Mouse (Mus musculus) adrenal gland, postnatal 4 days (tissue): ENCODE results near the gene Zfyve28. TPM values are rescaled to one million over a fixed set of nuclear protein-coding genes. Genes with fewer than 3 reads are reported as not detected.

Experiments used
- DNase-seq, 2 experiments: peaks; one replicate each; pipeline ENCODE4 v3.0.0; 2021 to 2022; ENCODE audit warnings: low spot score in 2 of 2, mixed read lengths in 2 of 2
- total RNA-seq, 2 experiments: library from RNA; stranded (reverse); gene quantifications; 2 replicates each; pipeline ENCODE4 v1.2.3; 2021

The Zfyve28 gene
- total RNA-seq, 2 experiments from 2014 or later, result 0.79 to 1.1 TPM

DNA sequence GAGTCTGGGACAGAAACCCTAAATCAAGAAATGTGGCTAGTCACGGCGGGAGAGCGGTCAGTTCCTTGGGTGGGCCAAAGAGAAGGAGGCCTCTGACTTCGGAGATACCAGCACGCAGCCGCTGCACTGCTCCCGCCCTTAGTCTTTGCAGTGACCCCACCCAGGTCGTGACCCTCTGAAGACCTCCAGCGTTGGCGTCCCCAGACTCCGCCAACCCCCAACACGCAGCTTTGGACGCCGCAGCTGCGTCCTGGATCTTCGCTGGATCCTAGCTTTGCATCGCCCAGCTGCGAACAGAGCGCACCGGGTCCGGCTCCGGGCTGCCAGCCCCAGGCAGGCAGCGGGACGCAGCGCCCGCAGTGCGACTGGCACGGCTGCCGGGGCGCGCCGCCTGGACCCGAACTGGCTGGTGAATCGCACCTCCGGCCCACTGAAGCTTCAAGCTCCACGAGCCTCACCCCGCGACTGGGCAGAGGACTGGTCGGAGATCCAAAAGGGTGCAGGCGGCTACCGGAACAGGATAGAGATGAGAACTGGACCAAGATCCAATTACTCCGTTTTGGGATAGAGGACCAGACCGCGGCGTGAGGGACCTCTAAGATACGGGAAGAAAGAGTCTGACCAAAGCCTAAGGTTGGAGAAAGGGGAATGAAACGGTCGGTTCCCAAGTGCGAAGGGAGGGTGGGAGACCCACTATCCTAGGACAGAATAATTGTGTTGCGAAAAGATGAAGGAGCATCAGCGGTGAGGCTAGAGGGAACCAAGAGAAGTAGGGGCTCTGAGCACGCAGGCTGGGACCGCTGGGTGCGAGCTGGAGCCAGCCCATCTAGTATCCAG is 1.0 kb downstream of the Zfyve28 start:
- no peak for DNase-seq

- no peak for DNase-seq
Measured at GRCm38 (mm10) chr5:34286516-34286915, 1.7 kb downstream of the Zfyve28 start.

GRCm38 (mm10) chr5:34285285-34285684 is 3.0 kb downstream of the Zfyve28 start:
- DNase-seq, result no peak

DNA sequence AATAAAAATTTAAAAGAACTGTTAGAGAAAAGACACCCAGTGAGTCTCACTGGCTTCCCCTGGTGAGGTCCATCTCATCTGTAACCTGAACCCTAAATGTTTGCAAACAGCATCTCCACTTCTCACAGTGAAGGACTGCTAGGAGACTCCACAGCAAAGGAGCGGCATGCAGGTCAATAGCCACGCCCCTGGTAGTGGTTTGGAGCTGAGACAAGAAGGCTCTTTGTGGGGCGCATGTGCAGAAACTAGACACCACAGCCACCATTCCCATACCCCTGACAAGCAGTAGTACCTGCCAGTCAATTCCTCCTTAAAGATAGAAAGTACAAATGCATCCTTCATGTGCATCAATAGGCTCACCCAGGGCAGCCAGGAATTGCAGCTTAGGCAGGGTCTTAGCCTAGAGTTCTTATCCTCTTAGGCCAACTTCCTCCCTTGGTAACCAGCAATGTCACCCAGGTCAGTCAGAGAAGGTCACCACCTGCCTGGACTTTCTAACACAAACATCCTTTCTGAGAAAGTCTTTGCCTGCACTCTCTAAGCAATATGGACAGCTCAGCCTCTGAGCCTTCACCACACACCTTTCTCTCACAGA is 4.0 kb downstream of the Zfyve28 start:
- no peak for DNase-seq

GRCm38 (mm10) chr5:34283355-34283754 is 4.9 kb downstream of the Zfyve28 start:
- DNase-seq, result no peak

DNA sequence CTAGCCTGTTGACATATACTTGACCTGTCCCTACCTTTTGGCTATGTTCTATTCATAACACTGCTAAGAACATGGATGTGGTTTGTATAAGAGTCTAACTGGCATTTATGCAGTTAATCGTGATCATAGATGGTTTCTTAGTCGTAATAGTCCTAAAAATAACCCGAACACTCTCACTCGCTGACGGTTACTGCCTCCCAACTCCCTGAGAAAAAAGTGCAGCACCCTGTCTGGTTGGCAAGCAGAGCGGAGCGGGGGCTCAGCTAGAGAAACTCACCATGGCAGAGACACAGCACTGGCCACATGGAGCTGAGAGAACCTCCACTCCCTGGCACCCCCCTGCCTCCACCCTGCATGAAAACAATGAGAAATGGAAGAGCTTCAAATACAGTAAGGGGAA is 7.3 kb downstream of the Zfyve28 start:
- DNase-seq, result no peak

- no peak for DNase-seq
Measured at GRCm38 (mm10) chr5:34279214-34279613, 9.0 kb downstream of the Zfyve28 start.

- DNase-seq, result no peak
Measured at GRCm38 (mm10) chr5:34278058-34278457, 10.2 kb downstream of the Zfyve28 start.

- no peak for DNase-seq
Measured at GRCm38 (mm10) chr5:34276746-34277145, 11.5 kb downstream of the Zfyve28 start.

- no peak for DNase-seq
Measured at GRCm38 (mm10) chr5:34276191-34276590, 12.1 kb downstream of the Zfyve28 start.

- DNase-seq, result no peak
Measured at GRCm38 (mm10) chr5:34274676-34275293, 13.5 kb downstream of the Zfyve28 start.

GRCm38 (mm10) chr5:34274268-34274667 is 14.0 kb downstream of the Zfyve28 start:
- no peak for DNase-seq

DNA sequence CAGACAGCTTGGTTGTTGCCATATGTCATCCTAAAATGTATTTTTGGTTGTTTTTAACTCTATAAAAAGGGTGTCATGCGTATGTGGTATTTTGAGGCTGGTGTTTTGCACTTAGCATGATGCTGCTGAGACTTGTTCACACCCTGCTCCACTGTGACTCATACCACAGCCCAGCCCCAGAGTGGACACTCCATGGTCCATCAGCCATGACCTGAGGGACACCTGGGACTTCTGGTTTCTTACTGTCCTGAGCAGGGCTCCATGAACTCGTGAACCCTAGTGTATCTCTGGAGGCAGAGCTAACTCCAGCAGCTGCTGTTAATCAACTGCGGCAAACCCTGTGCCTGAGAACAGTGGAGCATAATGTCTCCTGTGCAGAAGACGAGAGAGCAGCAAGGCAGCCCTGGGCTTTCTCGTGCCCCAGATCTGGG is 15.0 kb downstream of the Zfyve28 start:
- DNase-seq, result no peak

GRCm38 (mm10) chr5:34271743-34272142 is 16.5 kb downstream of the Zfyve28 start:
- DNase-seq, result no peak

DNA sequence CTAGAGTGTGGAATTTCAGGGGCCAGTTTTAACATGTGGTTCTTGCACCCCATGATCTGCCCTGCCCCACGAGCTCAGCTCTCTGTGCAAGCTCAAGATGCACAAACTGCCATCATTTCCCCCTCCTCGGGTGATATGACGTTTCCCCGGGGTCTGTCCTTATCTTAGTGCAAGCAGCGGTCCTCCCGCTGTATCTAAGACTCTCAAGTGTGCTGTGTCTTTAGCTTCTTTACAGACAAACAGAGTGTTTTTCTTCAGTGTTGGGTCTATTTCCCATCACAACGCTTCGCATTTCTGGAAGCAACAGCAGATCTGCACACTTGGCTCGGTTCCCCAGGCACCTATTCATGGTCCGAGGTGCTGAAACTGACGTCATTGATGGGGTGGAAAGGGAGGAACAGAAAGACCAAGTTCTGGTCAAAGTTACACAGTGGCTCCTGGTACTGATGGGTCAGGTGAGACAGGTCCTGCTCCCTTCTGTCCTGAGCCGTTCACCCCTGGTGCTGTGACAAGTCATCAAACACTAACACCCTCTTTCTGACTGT is 18.3 kb downstream of the Zfyve28 start:
- DNase-seq, result no peak

GRCm38 (mm10) chr5:34269197-34269920 is 18.9 kb downstream of the Zfyve28 start:
- no peak for DNase-seq

DNA sequence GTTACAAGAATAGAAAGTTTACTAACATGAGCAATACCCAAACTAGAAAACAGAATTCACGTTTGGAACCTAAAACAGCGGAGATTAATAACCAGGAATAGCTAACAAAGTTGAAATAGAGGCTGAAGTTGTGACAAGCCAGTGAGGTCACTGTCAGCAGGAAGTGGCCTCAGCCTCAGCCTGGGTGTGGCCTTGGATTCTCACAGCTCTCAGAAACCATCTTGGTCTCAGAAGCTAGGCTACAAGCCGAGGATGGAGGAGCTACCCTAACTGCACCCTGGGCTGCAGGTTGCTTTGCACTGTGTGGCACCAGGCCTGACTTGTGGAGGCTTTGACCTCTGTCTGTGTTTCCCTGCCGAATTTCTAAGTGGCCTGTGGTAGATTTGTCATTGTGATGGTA is 22.2 kb downstream of the Zfyve28 start:
- DNase-seq, result no peak

GRCm38 (mm10) chr5:34259172-34259816 is 29.0 kb downstream of the Zfyve28 start:
- no peak for DNase-seq

DNA sequence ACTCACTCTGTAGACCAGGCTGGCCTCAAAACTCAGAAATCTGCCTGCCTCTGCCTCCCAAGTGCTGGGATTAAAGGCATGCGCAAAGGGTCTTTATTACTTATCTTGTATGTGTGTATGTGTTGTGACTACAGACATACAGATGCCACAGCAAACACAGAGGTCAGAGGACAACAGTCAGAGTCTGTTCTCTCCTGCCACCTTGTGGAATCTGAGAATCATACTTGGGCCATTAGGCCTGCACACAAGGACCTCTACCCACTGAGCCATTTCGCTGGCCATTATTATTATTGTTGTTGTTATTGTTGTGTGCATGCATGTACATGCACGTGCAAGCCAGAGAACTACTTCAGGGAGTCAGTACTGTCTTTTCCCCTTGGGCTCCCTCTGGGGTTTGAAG is 33.1 kb downstream of the Zfyve28 start:
- DNase-seq, result no peak

- DNase-seq, result no peak
Measured at GRCm38 (mm10) chr5:34254309-34254708, 33.9 kb downstream of the Zfyve28 start.
